Mouse (Mus musculus) forebrain, postnatal 0 days (tissue): ENCODE results near the gene Plxna4. TPM values are rescaled to one million over a fixed set of nuclear protein-coding genes. Genes with fewer than 3 reads are reported as not detected.

Experiments
- ATAC-seq: fragments of 200-750 bp; cut with Nextera tagmentation; 2 replicates; pipeline ENCODE4 v1.8.0; 2017; ENCODE audit warnings: mild to moderate bottlenecking, moderate library complexity
- DNase-seq: peaks from one replicate; pipeline ENCODE4 v3.0.0-alpha.2; 2015
- H3K27ac ChIP-seq: fragments of 300-500 bp; sonication (generic); 2 replicates; pipeline ENCODE4 v1.5.1; 2014; ENCODE audit warnings: low read depth, mild to moderate bottlenecking, antibody characterized with exemption, low read length, moderate library complexity, mixed read lengths
- H3K27me3 ChIP-seq: fragments of 300-500 bp; sonication (generic); 2 replicates; pipeline ENCODE4 v1.6.1; 2014; ENCODE audit warnings: mild to moderate bottlenecking, low read length, mixed read lengths; ENCODE audit not compliant: insufficient read depth
- H3K36me3 ChIP-seq: fragments of 300-500 bp; sonication (generic); 2 replicates; pipeline ENCODE4 v1.6.1; 2014; ENCODE audit warnings: mild to moderate bottlenecking, moderate library complexity; ENCODE audit not compliant: insufficient read depth
- H3K4me1 ChIP-seq: fragments of 300-500 bp; sonication (generic); 2 replicates; pipeline ENCODE4 v1.6.1; 2014; ENCODE audit warnings: antibody characterized with exemption; ENCODE audit not compliant: insufficient read depth
- H3K4me2 ChIP-seq: fragments of 300-500 bp; sonication (generic); 2 replicates; pipeline ENCODE4 v1.6.1; 2014; ENCODE audit warnings: low read depth, mild to moderate bottlenecking, moderate library complexity
- H3K4me3 ChIP-seq: fragments of 300-500 bp; sonication (generic); 2 replicates; pipeline ENCODE4 v1.5.1; 2014; ENCODE audit warnings: low read depth, low read length, mixed read lengths
- H3K9ac ChIP-seq: fragments of 300-500 bp; sonication (generic); 2 replicates; pipeline ENCODE4 v1.6.1; 2014; ENCODE audit warnings: mild to moderate bottlenecking
- H3K9me3 ChIP-seq: fragments of 300-500 bp; sonication (generic); 2 replicates; pipeline ENCODE4 v1.6.1; 2016; ENCODE audit warnings: low read length
- CTCF ChIP-seq: sonication (generic); IDR thresholded peaks from 2 replicates; pipeline ENCODE4 v1.5.1; 2016; ENCODE audit warnings: antibody characterized with exemption, control low read depth, low read depth
- WGBS: fragments of 180-500 bp; shearing (Covaris S2); extraction: QIAGEN DNeasy Blood & Tissue Kit; methylation state at CpG from one replicate; pipeline ENCODE4 v1.1.7; 2014; 5-methylcytosine and 5-hydroxymethylcytosine counted together
- polyA plus RNA-seq: library from polyadenylated mRNA; unstranded; fragments of >200 nt; fragmentation: Nextera tagmentation; extraction: Ambion mirVana; gene quantifications from 2 replicates; pipeline ENCODE4 v1.2.1, GENCODE M21; 2015
- total RNA-seq: library from RNA; depleted of rRNA; stranded (reverse); fragments of >200 nt; gene quantifications from 2 replicates; pipeline ENCODE4 v1.2.3, GENCODE M21; 2014; rRNA removed

Gene Plxna4
- total RNA-seq (45.5 and 51.5 TPM in 2 replicates), polyA plus RNA-seq (9.5 and 12.0 TPM in 2 replicates)

- H3K27ac ChIP-seq, result peak within 1 kb of the TSS; percentile 95
- H3K9me3 ChIP-seq, result no peaks in the 10 kb centered on the region
- 1% methylated on average over 30 of the region's 55 CpGs for WGBS
- H3K27me3 ChIP-seq, result no peaks in the 10 kb centered on the region
- peak; percentile 62 for TF ChIP-seq CTCF
- peak; percentile 65 for ATAC-seq
- H3K9ac ChIP-seq, result peak within 1 kb of the TSS; percentile 91
- no peaks in the 10 kb centered on the region for H3K4me1 ChIP-seq
- peak within 1 kb of the TSS; percentile 77 for H3K4me2 ChIP-seq
- H3K4me3 ChIP-seq, result peak within 1 kb of the TSS; percentile 85
- peak; percentile 88 for DNase-seq
- no peaks in the 10 kb centered on the region for H3K36me3 ChIP-seq
These were observed at the start of gene Plxna4 for GRCm38 (mm10) chr6:32588056-32588671. Gene Plxna4, minus strand, starts transcription at chr6:32588192.

- Histone ChIP-seq H3K36me3 (no peaks in the 10 kb centered on the region), H3K4me2 (no peak overlapping the region), H3K4me3 (no peak overlapping the region), H3K9me3 (no peaks in the 10 kb centered on the region), H3K27me3 (no peaks in the 10 kb centered on the region), H3K9ac (no peak overlapping the region), H3K4me1 (no peaks in the 10 kb centered on the region), H3K27ac (0 out of 2 replicates have a peak overlapping the region, but pooled peaks have one; percentile 10)
- DNase-seq (peak; percentile 43), ATAC-seq (peak; percentile 82)
- 67% methylated on average over 6 of the region's 6 CpGs for WGBS
- TF ChIP-seq CTCF, result no peak
These were observed 49.7 kb upstream of the Plxna4 start for GRCm38 (mm10) chr6:32637568-32638183.

GRCm38 (mm10) chr6:32610712-32611111, 22.7 kb upstream of the Plxna4 start:
- Histone ChIP-seq H3K27me3 (no peaks in the 10 kb centered on the region), H3K4me1 (no peaks in the 10 kb centered on the region), H3K27ac (no peak overlapping the region), H3K4me3 (no peak overlapping the region), H3K9me3 (no peaks in the 10 kb centered on the region), H3K36me3 (no peaks in the 10 kb centered on the region), H3K4me2 (no peak overlapping the region), H3K9ac (no peak overlapping the region)
- DNase-seq, result no peak
- ATAC-seq, result no peak
- TF ChIP-seq CTCF, result no peak

GRCm38 (mm10) chr6:32606787-32607186, 18.8 kb upstream of the Plxna4 start:
- no peaks in the 10 kb centered on the region for H3K4me1 ChIP-seq
- H3K27ac ChIP-seq, result no peak overlapping the region
- no peaks in the 10 kb centered on the region for H3K36me3 ChIP-seq
- no peak overlapping the region for H3K4me2 ChIP-seq
- TF ChIP-seq CTCF, result no peak
- no peaks in the 10 kb centered on the region for H3K27me3 ChIP-seq
- no peaks in the 10 kb centered on the region for H3K9me3 ChIP-seq
- ATAC-seq (no peak), DNase-seq (no peak)
- WGBS, result 73% methylated on average over 3 of the region's 3 CpGs
- no peak overlapping the region for H3K9ac ChIP-seq
- H3K4me3 ChIP-seq, result no peak overlapping the region

GRCm38 (mm10) chr6:32605581-32605980, 17.6 kb upstream of the Plxna4 start:
- Histone ChIP-seq H3K9me3 (no peaks in the 10 kb centered on the region), H3K27me3 (no peaks in the 10 kb centered on the region), H3K4me3 (no peak overlapping the region), H3K36me3 (no peaks in the 10 kb centered on the region), H3K4me1 (no peaks in the 10 kb centered on the region), H3K27ac (no peak overlapping the region), H3K9ac (no peak overlapping the region), H3K4me2 (no peak overlapping the region)
- DNase-seq, result no peak
- no peak for TF ChIP-seq CTCF
- 39% methylated on average over 3 of the region's 3 CpGs for WGBS
- no peak for ATAC-seq

GRCm38 (mm10) chr6:32604901-32605300, 16.9 kb upstream of the Plxna4 start:
- DNase-seq (no peak), ATAC-seq (no peak)
- H3K27me3 ChIP-seq, result no peaks in the 10 kb centered on the region
- no peak for TF ChIP-seq CTCF
- no peaks in the 10 kb centered on the region for H3K4me1 ChIP-seq
- H3K4me2 ChIP-seq, result no peak overlapping the region
- no peak overlapping the region for H3K27ac ChIP-seq
- H3K9me3 ChIP-seq, result no peaks in the 10 kb centered on the region
- no peaks in the 10 kb centered on the region for H3K36me3 ChIP-seq
- H3K9ac ChIP-seq, result no peak overlapping the region
- H3K4me3 ChIP-seq, result no peak overlapping the region
- WGBS, result 85% methylated on average over 4 of the region's 4 CpGs

- no peaks in the 10 kb centered on the region for H3K27me3 ChIP-seq
- 92% methylated on average over 2 of the region's 2 CpGs for WGBS
- no peaks in the 10 kb centered on the region for H3K36me3 ChIP-seq
- DNase-seq (no peak), ATAC-seq (no peak)
- H3K27ac ChIP-seq, result no peak overlapping the region
- no peak overlapping the region for H3K4me2 ChIP-seq
- no peaks in the 10 kb centered on the region for H3K9me3 ChIP-seq
- no peak overlapping the region for H3K4me3 ChIP-seq
- no peak for TF ChIP-seq CTCF
- no peak overlapping the region for H3K9ac ChIP-seq
- no peaks in the 10 kb centered on the region for H3K4me1 ChIP-seq
These were observed 14.1 kb upstream of the Plxna4 start for GRCm38 (mm10) chr6:32602130-32602529.
